Mouse (Mus musculus) urinary bladder, adult 18-20 months (tissue): ENCODE measurements around the gene Pard3.

ENCODE experiments used
- DNase-seq, 2 experiments: peaks; one replicate each; pipeline ENCODE4 v3.0.0; 2022; ENCODE audit warnings: low spot score in 2 of 2, mixed read lengths in 2 of 2

Pard3 gene

DNA sequence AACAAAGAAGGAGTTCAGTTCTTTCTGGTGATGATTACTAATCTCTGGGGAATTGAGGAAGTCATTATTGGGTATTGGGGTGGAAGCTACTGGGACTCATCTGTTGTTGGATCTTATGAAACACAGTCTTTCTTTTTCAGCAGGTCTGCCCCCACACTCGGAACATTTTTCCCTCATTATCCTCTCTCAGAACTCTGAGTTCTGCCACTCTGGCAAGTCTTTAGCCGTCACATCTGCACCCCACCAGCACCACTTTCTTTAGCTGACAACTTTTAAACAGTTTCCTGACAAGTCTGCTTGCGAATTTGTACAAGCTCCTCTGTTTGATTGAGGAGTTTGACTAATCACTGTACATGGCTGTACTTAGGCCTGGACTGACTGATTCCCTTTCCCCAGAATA, 118.4 kb downstream of the Pard3 start:
- no peak for DNase-seq

DNA sequence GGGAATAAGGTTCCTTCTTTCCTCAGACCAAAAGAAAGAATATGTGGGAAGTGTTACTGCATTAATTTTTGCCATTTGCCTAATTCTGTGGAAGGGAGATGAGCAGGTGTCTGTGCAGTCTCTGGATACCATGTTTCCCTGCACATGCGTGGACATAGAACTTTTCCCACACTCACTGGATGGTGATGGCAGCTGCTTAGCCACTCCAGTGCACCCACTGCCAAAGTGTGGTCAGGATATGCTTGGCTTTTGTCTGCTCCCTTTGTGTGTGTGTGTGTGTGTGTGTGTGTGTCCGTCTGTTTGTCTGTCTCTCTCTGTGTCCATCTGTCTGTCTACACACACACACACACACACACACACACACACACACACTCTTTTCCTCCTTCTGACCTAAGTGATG, 119.8 kb downstream of the Pard3 start:
- DNase-seq = no peak

DNA sequence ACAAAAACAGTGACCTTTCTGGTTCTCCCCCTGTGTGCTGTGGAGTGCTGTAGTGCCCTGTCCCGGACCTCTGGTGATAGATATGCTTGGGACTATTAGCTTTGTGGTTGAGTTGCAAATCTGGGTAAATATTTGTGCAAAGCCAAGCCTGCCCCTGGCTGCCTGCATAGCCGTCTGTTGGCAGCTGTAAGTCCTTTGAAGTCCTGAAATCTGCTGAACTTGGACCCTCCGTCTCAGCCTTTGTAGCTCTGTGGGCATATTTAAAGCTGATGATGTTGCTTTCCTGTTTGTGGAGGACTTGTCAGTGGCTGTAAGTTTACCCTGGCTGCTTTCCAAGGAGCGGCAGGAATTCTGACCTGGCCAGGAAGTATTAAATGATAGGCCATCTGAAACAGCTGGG, 120.3 kb downstream of the Pard3 start:
- DNase-seq = peak in 1 of 2 experiments; percentile 22

DNA sequence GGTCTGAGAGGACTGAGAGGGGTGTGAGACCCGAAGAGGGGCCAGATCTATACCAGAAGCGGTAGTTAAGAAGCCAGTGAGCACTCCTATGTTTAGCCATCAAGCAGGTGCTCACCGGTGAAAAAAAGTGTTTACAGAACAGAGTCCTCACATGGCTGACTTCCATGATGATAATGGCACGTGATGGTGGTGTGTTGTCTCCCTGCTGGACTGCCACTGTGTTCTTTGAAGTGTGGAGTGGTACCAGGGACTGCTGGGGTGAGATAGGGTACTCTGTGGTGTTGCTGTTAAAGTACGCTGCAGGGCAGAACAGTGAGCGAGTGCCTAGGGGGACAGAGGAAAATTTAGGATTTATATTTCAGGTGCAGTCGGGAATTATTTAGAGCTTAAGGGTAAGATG, 122.2 kb downstream of the Pard3 start:
- DNase-seq = no peak

DNA sequence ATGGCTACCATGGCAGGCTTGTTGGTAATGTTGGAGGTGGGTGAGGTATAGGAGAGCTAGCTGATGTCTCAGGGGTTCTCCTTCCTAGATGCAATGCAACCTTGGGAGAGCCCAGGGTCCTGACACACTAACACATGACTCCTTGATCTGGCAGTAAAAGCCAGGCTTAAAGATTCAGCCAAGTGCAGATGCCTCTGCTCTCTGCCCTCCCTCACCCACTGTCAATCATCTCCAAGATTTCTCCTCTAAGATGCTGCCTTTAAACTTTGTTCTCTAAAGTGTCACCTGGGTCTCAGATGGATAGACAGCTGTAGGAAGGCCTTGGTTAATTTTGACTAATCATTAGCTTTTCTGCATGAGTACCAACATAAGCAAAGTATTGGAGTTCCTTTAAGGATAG, 125.0 kb downstream of the Pard3 start:
- no peak for DNase-seq

DNA sequence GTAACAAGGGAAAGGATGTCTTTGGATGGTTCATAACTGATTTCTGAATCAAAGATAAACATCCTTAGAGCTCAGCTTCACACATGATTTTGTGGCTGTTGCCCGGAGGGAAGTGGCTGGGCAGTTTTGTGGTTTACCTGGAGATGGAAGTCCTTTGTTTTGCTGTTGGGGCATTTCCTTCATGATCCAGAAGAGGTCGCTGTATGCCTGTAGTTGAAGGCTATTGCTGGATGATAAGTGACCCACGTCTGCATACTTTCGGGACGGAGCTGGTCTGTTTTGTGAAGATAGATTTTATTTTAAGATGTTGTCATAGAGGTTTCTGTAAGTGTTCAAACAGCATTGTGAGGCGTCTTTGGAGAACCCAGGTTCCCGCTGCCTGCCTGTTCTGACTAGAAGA, 126.7 kb downstream of the Pard3 start:
- peak in 1 of 2 experiments; percentile 24 for DNase-seq

DNA sequence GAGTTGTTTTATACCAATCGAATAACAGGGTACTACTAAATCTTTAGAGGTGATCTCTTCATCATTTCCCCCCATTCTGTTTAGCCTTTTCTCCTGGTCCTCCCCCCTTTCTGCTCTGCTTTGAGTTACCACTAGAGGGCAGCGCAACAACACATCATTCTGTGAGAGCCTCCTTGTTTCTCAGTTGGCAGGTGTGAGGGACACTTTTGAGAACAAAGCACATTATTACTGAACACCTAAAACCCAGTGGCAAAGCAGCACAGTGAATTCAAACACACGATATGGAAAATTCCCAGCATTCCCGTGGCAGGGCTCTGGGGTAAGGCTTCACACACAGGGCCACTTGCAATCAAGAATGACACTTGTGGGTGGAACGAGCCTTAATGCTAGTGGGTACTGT, 127.7 kb downstream of the Pard3 start:
- DNase-seq = peak; percentile 18 to 30

DNA sequence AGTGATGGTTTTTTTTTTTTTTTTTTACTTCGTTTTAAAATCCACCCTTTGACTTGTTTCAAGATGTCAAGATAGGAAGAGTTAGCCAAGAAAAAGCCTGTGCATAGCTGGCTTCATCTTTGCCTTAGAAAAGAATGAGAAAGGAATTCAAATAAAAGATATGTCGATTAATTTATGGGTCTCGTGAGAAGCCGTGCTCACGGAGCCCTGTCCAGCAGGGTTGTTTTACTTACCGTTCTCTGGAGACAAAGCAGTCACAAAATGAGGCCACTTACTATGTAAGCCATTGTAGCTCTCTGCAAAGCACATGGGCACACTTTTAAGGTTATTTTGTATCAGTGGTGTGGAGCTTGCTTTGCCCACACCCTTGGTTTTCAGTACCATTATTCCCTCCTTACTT, 128.1 kb downstream of the Pard3 start:
- DNase-seq = no peak

DNA sequence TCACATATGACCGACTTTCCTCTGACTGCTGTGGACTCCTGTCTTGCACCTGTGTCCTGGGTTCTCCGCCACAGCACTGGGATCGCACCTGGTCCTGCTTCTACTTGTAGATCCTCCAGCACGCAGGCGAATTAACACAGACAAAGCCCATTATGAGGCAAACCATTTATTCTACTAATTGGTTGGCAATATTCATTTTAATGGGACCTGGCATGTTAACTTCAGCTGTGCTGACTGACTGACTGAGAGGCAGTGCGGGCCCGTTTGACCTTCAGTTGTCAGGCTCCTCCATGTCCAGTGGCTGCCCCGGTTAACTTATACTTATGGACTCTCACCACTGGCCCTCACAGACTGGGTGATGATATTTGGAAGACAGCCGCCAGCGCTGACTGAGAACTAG, 128.6 kb downstream of the Pard3 start:
- DNase-seq = no peak

DNA sequence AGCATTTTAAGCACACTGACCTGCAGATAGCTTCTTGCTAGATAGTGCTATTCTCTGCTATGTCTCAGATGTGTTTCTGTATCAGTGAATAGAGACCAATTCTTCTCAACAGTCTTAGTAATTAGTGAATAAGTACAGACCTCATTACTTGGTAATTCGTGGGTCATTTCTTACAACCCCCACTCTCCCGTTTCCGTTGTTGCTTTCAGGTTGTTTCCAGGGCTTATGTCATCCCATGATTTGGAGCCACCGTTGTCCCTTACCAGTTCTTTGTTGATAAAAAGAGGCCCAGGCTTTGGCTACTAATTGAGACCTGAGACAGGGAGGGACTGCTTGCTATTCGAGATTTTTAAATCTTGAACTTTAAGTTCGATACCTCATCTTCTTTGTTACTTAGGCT, 129.7 kb downstream of the Pard3 start:
- no peak for DNase-seq

DNA sequence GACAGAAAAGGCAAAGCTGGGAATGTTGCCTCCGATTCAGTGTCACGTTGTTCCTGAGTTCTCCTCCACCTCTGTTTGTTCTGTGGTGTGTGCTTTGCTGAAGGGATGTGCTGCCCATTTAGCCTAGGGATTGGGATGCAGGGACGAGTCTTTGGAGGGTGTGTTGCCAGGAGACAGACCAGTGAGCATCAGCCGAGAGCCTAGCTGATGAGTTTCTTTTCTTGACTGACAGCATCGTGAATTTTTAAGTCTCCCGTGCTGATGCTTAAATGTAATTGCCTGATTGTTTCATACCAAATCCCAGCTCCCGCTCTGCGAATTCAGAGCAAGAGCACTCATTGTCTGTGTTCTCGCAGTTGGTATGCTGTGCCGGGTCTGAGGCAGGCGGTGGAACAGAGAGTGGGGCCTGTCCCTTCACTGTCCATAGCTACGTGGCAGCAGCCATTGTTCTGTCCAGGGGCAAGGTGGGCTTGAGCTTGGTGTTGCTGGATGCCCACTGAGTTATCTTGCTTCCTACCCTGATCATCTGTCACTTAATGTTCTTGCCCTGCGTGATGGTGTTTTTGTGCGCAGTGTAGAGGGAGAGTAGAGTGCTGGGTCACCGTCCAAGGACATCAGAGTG, 131.2 kb downstream of the Pard3 start:
- no peak for DNase-seq

DNA sequence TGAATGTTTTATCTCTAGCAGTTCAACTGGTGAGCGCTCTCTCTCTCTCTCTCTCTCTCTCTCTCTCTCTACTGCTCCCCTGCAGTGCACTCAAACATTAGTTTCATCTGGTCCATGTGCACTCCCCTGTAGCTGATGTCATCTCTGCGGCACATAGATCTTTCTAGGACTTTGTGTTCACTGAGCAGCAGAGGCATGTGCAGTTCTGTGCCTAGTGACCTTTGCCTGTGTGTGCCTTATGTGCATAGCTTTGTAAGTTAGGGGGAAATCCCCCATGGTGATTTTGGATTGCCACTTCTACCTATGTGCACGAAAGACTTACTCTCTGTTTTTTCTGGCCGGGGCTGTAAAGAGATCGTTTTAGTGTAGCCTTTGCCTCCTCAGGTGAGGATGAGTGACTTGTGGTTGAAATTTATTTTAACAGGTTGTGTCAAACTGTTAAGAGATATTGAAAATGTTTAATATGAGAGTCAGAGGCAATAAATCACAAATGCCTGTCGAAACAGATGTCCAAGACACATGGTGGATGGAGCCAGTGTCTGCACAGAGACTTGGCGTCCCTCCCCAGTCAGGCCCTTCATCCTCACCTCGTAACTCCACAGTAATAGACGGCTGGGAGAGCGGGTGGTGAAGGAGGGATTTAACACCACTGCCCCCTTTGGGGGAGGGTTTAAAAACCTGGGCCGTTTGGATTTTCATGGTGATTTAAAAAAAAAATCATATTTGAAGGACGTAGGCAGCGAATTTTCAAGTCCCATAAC, 133.0 kb downstream of the Pard3 start:
- no peak for DNase-seq

DNA sequence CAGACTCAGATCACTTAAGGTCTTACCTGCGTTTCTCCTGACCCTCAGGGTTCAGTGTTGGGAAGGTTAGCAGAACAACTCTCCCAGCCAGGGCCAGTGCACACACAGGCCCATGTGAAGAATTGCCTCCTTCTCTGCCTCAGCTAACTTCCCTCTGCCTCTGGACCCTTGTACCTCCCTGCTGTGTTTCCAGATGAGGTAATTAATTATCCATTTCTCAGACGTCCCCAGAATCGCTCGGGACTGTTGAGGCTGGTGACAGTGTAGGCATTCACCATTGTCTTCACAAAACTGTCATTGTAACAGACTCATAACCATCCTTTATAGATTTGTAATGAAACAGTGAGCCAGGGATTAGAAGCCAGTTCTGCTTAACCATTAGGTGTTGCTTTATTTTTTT, 143.8 kb downstream of the Pard3 start:
- DNase-seq = no peak

DNA sequence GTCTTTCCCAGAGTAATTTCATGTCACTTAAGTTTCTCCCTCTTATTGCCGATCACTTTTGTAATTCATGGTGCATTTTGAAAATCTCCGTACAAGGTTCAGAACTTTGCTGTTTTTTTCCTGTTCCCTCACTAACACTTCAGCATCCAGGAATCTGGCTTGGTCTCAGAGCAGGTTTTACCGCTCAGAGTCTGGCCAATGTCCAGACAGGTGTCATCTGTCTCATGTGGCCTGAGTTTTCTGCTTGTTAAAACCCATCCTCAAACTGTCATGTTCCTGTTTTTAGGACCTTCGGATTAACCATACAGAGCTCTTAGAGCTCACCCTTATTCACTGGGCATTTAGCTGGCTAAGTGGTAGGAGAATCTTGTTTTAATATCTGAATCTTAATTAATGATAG, 146.9 kb downstream of the Pard3 start:
- no peak for DNase-seq

DNA sequence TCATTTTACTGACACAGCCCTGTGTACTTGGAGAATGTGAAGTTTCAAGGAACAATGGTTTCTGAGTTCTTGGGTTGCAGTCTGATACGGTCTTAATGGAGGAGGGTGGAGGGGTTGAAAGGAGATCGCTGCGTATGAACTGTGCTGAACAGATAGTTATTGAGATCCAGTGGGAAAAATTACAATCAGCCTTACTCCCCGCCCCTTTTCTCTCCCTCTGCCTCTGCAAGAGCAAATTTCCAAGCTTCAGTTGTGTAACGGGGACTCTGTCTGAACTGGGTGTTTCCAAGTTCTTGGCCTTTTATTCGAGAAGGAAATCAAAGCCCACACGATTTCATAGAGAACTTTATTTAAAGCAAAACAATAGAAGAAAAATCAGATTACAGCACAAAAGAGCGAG, 150.6 kb downstream of the Pard3 start:
- no peak for DNase-seq

DNA sequence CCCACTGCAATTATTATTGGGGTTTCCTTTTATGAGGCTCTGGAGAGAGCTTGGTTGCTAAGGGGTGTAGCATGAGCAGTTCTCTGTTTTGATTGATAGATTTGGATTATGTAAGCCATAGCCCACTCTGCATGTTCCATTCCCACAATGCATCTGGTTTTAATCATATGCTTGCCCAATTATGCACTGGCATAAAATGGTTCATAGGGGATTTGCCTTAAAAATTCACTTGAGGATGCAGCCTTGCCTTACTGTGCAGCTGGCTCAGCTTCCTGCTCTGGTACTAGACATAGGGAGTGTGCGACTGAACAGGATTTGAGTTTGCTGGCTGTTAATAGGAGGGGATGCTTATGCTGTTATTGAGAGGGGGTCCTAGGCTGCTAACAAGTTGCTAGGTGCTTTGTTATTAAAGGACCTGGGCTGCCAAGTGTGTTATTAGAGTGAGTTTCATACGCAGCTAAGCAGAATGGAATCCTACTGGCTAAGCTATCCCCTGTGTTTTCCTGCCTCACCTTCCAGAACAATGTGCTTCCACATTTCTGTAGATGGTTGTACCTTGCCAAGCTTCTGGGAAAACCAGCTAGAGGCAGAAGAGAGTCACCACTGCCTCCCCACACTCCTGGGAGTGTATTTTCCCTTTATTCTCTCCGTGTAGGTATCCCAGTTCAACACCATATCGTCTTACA, 151.2 kb downstream of the Pard3 start:
- no peak for DNase-seq

DNA sequence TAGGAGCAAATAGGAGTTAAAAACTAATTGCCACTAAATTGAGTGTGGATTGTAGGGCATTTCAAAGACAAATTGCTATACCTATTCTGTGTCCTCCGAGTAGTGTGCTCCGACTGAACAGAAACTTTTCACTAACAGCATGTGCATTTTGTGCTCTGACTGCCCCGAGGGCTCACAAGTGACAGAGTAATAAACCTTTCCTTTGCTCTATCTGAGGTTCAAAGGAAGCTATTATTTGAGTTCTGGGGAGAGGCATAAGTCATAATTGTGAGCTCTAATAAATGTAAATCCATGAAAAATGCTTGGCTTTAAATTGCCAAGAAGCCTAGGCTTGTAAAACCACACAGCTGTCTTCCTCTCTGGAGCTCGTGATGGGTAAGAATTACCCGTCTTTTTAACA, 156.5 kb downstream of the Pard3 start:
- DNase-seq = no peak

DNA sequence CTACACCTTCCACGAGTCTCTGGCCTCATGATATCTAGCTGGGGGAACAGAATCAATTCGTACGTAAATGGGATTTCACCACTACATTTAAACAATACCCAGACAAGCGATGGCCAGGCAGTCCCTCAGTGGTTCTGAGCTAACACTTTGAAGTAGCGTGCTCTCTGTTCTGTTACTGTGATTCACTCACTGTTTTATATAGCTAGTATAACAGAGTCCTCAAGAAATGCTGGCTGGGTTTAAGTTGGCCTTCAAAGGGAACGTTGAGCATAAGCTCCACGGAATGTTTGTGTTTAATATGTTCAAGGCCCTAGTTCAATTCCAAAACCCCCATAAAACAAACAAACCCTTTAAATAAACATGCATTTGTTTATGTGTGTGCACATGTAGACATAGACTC, 156.9 kb downstream of the Pard3 start:
- DNase-seq = no peak

DNA sequence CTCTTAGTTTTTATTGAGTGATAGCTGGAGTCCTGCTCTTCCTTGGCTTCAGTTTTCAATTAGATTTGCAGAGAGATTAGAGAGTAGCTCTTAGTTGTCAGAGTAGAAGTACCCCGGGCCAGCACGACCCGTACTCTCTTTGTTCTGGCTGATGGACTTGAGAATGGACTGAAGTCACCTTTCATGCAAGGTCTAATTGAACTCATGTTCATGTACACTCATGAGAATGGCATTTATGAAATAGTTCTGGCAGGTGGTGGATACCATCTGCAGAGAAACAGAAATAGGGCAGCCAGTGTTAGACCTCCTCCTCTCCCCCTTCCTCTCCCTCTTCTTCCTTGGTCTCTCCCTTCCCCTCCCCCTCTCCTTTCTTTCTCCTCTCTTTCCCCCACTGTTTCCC, 158.7 kb downstream of the Pard3 start:
- DNase-seq = no peak

DNA sequence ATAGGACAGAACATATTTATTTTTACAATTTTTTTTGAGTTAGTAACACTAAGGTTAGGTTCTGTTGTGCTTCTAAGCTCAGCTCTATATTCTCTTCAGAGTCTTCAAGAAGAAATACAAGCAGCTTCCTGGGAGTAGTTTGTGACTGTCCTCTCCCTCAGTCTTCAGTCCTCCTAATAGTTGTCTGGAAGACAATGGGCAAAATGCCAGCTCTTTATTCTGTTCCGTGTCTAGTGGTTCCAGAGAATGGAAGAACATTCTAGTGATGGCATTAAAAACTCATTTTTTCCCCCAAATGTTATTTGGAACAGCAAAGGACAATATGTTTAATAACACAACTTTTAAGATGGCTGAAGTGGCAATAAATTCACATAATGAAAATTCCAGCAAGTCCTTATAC, 163.3 kb downstream of the Pard3 start:
- no peak for DNase-seq

DNA sequence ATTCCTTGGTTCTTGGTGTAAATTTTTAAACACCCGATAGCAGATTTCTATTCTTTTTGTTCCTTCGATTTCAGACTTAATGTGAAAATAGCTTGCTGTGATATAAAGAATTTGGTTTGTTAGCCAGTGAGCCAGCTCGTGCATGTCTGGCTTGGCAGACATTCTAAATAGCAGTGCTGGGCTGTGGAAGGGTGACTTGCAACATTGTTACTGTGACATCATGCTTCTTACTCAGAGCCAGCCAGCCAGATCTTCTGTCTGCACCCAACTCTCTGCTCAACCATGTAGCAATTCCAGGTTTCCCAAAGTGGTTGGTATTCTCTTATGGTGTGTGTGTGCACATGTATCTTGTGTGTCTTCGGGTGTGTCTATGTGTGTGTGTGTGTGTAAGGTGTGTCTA, 163.7 kb downstream of the Pard3 start:
- peak in 1 of 2 experiments; percentile 16 for DNase-seq

DNA sequence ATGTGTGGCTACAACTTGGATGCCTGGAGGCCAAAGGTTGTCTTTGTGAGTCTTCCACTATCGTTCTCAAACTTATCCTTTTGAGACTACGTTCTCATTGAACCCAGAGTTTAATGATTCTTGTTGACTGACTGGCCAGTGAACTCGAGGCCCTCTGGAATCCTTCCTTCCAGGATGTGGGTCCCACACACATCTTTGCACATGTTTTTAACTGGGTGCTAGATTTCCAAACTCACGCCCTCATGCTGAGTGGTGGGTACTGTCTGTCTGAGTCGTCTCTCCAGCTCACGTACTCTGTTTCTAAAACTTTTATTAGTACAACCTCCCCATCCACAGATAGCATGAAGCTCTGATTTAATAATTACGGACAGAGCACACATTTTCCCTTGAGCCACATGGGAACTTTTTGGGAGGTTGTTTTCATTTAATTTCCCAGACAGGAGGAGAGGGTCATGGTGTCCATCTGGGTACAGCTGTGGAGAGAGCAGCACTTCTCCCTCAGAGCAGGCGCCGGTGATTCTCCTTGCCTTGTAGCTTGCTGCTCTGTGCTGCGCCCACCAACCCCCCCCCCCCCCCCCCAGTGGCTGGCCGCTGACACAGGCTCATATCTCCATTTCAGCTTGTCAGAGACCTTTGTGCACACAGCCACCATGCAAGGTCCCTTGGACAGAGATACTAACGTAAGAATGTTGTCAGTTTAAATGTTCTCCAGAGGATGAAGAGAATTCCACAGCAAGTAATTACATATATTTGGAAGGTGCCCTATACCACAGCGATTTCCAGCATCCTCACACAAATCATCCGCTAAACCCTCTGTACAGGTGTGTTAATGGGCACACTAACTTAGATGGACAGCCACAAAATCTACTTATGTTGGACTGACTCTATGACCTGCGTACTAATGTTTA, 165.9 kb downstream of the Pard3 start:
- no peak for DNase-seq
